Mouse (Mus musculus): ENCODE results near the gene Cast. TPM values are rescaled to one million over a fixed set of nuclear protein-coding genes. Genes with fewer than 3 reads are reported as not detected.

The Cast gene
- 223 TPM for total RNA-seq (2023)

DNA sequence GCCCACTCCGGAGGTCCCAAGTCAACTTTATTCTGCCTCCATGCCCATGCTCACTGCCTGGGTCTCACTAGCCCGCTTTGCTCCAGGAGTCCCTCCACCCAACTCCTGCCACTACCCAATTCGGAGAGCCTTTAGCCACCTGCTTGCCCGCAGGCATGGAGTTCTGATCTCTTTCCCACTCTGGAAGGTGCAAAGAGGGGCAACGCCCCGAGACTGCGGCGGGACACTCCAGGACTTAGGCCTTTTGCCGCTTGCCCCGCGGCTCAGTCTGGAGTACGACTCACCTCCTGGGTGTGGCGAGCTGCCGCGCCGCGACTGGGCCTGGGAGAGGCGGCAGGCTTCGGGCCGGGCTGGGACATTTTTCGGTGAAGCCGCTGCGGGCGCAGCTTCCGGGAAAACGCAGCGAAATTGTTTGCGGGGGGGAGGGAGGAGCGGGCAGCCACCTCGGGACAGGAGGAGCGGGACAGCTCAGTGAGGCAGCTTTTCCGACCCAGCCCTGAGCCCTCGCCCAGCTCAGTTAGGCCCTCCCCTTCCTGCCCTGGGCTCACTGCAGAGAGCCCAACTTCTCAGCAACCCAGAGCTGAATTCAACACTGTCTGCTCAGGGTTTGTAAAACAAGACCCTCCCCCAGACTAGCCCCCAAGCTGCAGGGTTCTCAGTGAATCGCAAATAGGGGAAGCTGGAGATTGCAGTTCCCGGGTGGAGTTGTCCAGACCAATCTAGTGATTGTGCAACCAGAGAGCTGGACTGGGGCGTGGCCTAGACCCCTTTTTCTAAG, at the start of gene Cast:
TSS of gene Cast (minus strand) at position 659 of the 778 bp plus-strand sequence.

Other genes with a start within 250 kb of the Cast start
- 92.8 TPM for gene Erap1, start 169.2 kb downstream of the Cast start, total RNA-seq (2023)

All from CD4-positive naive resting alpha-beta T cell, adult 57 days (primary cell).